Mouse (Mus musculus): ENCODE results near the gene Mrpl40. TPM values are rescaled to one million over a fixed set of nuclear protein-coding genes. Genes with fewer than 3 reads are reported as not detected.
A peak's percentile ranks its signal among the peaks of the same experiment; 100 is the strongest.
"Not testable (repeated sequence)": the region's sequence is repeated elsewhere in the genome, so short reads cannot be mapped to it uniquely, and the experiment has no call there.

The Mrpl40 gene
- polyA plus RNA-seq, 1 experiment from 2014 or later, result 93.9 TPM

DNA sequence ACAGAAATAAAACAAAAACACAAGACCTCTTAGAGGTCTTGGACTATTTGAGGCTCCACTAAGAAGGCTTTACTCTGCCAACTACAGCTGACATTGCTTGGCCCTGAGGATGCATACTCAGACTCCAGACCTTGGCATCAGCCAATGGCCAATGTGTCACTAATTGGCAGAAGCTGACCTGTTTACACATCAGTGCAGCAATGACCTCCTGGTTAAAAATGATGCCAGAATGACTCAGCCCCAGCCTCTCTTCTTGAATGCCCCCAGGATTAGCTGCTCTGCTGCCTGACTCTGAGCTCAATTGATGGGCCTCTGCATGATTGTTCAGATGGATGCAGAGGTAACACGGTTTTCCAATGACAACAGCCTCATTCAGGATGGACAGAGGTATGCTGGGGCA lies 16.5 kb downstream of the Mrpl40 start:
- Histone ChIP-seq H3K9me3 (0 out of 2 replicates have a peak, but pooled peaks cover 3% of the 10 kb centered on the region), H3K27me3 (no peaks in the 10 kb centered on the region), H3K4me2 (no peak overlapping the region), H3K4me3 (replicated peaks) (no peak overlapping the region), H3K36me3 (replicated peaks) (no peaks in the 10 kb centered on the region), H3K9ac (no peak overlapping the region), H3K4me1 (no peaks in the 10 kb centered on the region), H3K27ac (no peak overlapping the region)
- WGBS, result 79% methylated on average over 1 of the region's 1 CpGs
- ATAC-seq (ENCODE audit: low FRiP score), result no peak

- Histone ChIP-seq H3K4me1 (no peaks in the 10 kb centered on the region), H3K4me3 (replicated peaks) (no peak overlapping the region), H3K36me3 (replicated peaks) (no peaks in the 10 kb centered on the region), H3K27ac (no peak overlapping the region), H3K9ac (no peak overlapping the region), H3K27me3 (no peaks in the 10 kb centered on the region), H3K4me2 (no peak overlapping the region), H3K9me3 (0 out of 2 replicates have a peak, but pooled peaks cover 3% of the 10 kb centered on the region)
- ATAC-seq (ENCODE audit: low FRiP score), result no peak
Observed at GRCm38 (mm10) chr16:18858551-18858950, 18.1 kb downstream of the Mrpl40 start.

- WGBS, result 93% methylated on average over 15 of the region's 17 CpGs
- H3K4me2 ChIP-seq, H3K9ac ChIP-seq: not testable (repeated sequence)
Observed at GRCm38 (mm10) chr16:18849521-18850190, 27.0 kb downstream of the Mrpl40 start.

DNA sequence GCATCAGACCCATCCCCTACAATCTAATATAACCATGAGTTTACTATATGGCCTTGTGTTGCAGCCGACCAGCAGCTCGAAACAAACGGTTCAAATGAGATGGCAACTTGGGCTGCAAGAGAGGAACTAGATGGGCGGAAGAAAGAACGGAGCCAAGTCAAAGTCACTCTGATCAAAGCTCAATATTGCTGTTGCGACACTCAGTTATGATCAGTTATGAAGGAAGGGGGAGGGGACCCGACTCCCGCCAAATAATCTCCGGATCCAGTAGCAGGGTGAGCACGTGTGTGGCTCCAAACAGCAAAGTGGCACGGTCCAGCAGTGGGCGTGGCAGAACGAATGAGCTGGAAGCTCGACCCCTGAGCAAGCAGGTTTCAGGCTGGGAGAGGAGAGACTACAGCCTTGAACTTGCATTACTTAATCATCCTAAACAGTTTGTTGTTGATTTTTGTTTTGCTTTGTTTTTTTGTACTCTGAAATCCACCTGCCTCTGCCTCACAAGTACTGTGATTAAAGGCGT lies 30.3 kb downstream of the Mrpl40 start:
- Histone ChIP-seq H3K27me3 (no peaks in the 10 kb centered on the region), H3K9me3 (no peaks in the 10 kb centered on the region), H3K36me3 (replicated peaks) (no peaks in the 10 kb centered on the region), H3K9ac (no peak overlapping the region), H3K4me3 (replicated peaks) (no peak overlapping the region), H3K4me1 (no peaks in the 10 kb centered on the region), H3K4me2 (no peak overlapping the region), H3K27ac (no peak overlapping the region)
- no peak for ATAC-seq (ENCODE audit: low FRiP score)
- 88% methylated on average over 15 of the region's 15 CpGs for WGBS

More at GRCm38 (mm10) chr16:18849521-18850190, 27.0 kb downstream of the Mrpl40 start:
- not testable (repeated sequence) for H3K27me3 ChIP-seq; H3K27ac ChIP-seq; H3K36me3 ChIP-seq (replicated peaks); H3K4me3 ChIP-seq (replicated peaks); ATAC-seq (ENCODE audit: low FRiP score); H3K4me1 ChIP-seq; H3K9me3 ChIP-seq

- WGBS, result 95% methylated on average over 4 of the region's 4 CpGs
Observed at GRCm38 (mm10) chr16:18838346-18838745, 38.3 kb downstream of the Mrpl40 start.

GRCm38 (mm10) chr16:18836468-18837208 lies 40.0 kb downstream of the Mrpl40 start, which contains the start of the genes 2510002D24Rik and Gm28539:
Gene 2510002D24Rik (plus strand): TSS chr16:18836578.
Gene Gm28539 (plus strand): TSS chr16:18836584.
- Histone ChIP-seq H3K36me3 (replicated peaks) (peaks cover 35% of the 10 kb centered on the region), H3K4me3 (replicated peaks) (peak within 1 kb of the TSS; percentile 85), H3K9me3 (no peaks in the 10 kb centered on the region), H3K9ac (peak within 1 kb of the TSS; percentile 79), H3K4me2 (peak within 1 kb of the TSS; percentile 61), H3K27me3 (no peaks in the 10 kb centered on the region), H3K4me1 (peaks cover 6% of the 10 kb centered on the region), H3K27ac (no peak within 1 kb of the TSS)
- WGBS, result under 1% methylated on average over 45 of the region's 46 CpGs
- peak; percentile 98 for ATAC-seq (ENCODE audit: low FRiP score)

More at GRCm38 (mm10) chr16:18838346-18838745, 38.3 kb downstream of the Mrpl40 start:
- no peaks in the 10 kb centered on the region for H3K27me3 ChIP-seq
- peaks cover 6% of the 10 kb centered on the region for H3K4me1 ChIP-seq
- H3K9ac ChIP-seq, result no peak overlapping the region
- no peak overlapping the region for H3K4me2 ChIP-seq
- peaks cover 25% of the 10 kb centered on the region for H3K36me3 ChIP-seq (replicated peaks)
- H3K9me3 ChIP-seq, result no peaks in the 10 kb centered on the region
- no peak overlapping the region for H3K27ac ChIP-seq
- H3K4me3 ChIP-seq (replicated peaks), result no peak overlapping the region
- ATAC-seq (ENCODE audit: low FRiP score), result no peak

DNA sequence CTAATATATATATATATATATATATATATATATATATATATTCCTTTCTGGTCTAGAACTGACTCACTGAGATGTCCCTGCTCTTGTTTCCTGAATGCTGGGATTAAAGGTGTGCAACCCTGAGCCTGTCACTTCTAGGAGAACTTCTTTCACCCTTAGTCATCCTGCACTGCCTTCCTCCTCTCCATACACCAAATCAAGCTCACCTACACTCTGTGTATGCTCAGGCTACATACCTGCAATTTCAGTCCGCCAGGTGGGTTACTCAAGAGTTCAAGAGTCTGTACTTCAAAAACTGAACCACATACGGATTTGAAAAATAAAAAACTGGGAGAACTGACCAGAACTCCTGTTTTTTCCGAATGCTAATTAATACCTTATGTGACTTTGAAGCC lies 40.6 kb downstream of the Mrpl40 start:
- Histone ChIP-seq H3K27me3 (no peaks in the 10 kb centered on the region), H3K4me1 (peaks cover 6% of the 10 kb centered on the region), H3K27ac (no peak overlapping the region), H3K36me3 (replicated peaks) (peaks cover 37% of the 10 kb centered on the region), H3K4me2 (peak overlapping the region; percentile 61), H3K9ac (peak overlapping the region; percentile 79), H3K4me3 (replicated peaks) (peak overlapping the region; percentile 85), H3K9me3 (no peaks in the 10 kb centered on the region)
- ATAC-seq (ENCODE audit: low FRiP score), result peak; percentile 39; the same call in 1 of the 2 replicates
- 35% methylated on average over 3 of the region's 3 CpGs for WGBS

GRCm38 (mm10) chr16:18833486-18833885 lies 43.2 kb downstream of the Mrpl40 start:
- Histone ChIP-seq H3K36me3 (replicated peaks) (peaks cover 57% of the 10 kb centered on the region), H3K27ac (no peak overlapping the region), H3K9ac (no peak overlapping the region), H3K27me3 (no peaks in the 10 kb centered on the region), H3K9me3 (no peaks in the 10 kb centered on the region), H3K4me1 (peaks cover 6% of the 10 kb centered on the region), H3K4me2 (no peak overlapping the region), H3K4me3 (replicated peaks) (no peak overlapping the region)
- 80% methylated on average over 2 of the region's 2 CpGs for WGBS
- no peak for ATAC-seq (ENCODE audit: low FRiP score)

DNA sequence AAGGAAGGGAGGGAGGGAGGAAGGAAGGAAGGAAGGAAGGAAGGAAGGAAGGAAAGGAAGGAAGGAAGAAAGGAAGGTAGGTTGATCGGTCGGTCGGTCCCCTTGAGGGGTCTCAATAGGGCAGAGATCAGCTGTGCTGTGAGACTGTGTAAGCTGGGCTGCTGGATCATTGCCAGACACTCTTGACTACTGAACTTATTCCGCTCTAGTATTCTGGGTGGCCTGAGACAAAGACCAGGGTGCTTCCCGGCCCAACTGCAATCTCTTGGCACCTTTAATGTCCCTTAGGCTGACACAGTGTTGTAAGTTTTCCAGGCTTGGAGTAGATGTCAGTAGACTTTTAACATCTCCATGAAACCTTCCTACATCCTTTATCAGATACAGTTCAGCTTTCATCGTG lies 47.6 kb downstream of the Mrpl40 start:
- WGBS, result 97% methylated on average over 6 of the region's 6 CpGs
- Histone ChIP-seq H3K36me3 (replicated peaks) (peaks cover 86% of the 10 kb centered on the region), H3K4me2 (no peak overlapping the region)

DNA sequence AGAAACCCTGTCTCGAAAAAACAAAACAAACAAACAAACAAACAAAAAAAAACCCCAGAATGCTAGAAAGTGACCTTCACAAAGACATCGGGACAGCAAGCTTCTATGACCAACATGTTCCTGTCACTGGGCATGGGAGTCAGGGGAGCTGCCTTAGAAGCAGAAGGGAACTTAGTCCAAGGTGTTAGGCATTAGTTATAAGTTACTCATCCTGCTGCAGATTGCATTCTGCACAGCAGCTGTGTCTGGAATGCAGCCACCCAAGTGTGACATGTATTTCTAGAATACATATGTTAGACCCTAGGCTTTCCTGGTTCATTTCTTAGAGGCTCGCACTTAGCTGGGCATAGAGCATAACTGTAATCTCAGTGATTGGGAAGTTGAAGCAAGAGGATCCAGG lies 48.0 kb downstream of the Mrpl40 start:
- H3K27ac ChIP-seq, result no peak overlapping the region
- H3K4me1 ChIP-seq, result no peaks in the 10 kb centered on the region
- no peak overlapping the region for H3K4me2 ChIP-seq
- no peak for ATAC-seq (ENCODE audit: low FRiP score)
- peaks cover 86% of the 10 kb centered on the region for H3K36me3 ChIP-seq (replicated peaks)
- no peaks in the 10 kb centered on the region for H3K27me3 ChIP-seq
- H3K9me3 ChIP-seq, result no peaks in the 10 kb centered on the region
- H3K9ac ChIP-seq, result no peak overlapping the region
- 97% methylated on average over 3 of the region's 3 CpGs for WGBS
- H3K4me3 ChIP-seq (replicated peaks), result no peak overlapping the region

More for the DNA sequence above, 47.6 kb downstream of the Mrpl40 start:
- Histone ChIP-seq H3K27ac (no peak overlapping the region), H3K9ac (no peak overlapping the region), H3K4me1 (no peaks in the 10 kb centered on the region), H3K27me3 (no peaks in the 10 kb centered on the region), H3K4me3 (replicated peaks) (no peak overlapping the region), H3K9me3 (no peaks in the 10 kb centered on the region)
- no peak for ATAC-seq (ENCODE audit: low FRiP score)

DNA sequence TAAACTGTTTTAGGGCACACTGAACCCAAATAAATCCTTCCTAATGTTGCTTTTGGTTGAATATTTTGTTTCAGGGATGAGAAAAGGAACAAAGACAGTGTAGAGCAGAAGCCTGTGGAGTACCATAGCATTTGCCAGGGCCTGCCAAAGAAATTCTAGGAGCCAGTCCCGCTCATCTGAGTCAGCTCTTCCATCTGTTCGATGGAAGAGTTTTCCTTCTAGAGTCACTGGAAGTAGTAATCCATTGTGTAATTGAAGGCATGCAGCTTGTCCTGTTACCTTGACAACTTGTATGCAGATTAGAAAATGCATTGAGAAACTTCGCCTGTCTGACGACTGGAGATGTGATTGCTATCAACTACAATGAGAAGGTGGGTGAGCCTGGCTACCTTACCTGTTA lies 53.7 kb downstream of the Mrpl40 start:
- Histone ChIP-seq H3K4me2 (no peak overlapping the region), H3K27ac (no peak overlapping the region), H3K4me3 (replicated peaks) (no peak overlapping the region), H3K9me3 (no peaks in the 10 kb centered on the region), H3K9ac (no peak overlapping the region), H3K4me1 (no peaks in the 10 kb centered on the region), H3K36me3 (replicated peaks) (peaks cover 98% of the 10 kb centered on the region), H3K27me3 (no peaks in the 10 kb centered on the region)
- WGBS, result 79% methylated on average over 4 of the region's 4 CpGs
- ATAC-seq (ENCODE audit: low FRiP score), result no peak

GRCm38 (mm10) chr16:18822356-18822755 lies 54.3 kb downstream of the Mrpl40 start:
- Histone ChIP-seq H3K36me3 (replicated peaks) (peaks cover 98% of the 10 kb centered on the region), H3K27ac (no peak overlapping the region), H3K4me2 (no peak overlapping the region), H3K9me3 (no peaks in the 10 kb centered on the region), H3K27me3 (no peaks in the 10 kb centered on the region), H3K4me3 (replicated peaks) (no peak overlapping the region), H3K9ac (no peak overlapping the region), H3K4me1 (no peaks in the 10 kb centered on the region)
- ATAC-seq (ENCODE audit: low FRiP score), result no peak
- WGBS, result 79% methylated on average over 1 of the region's 1 CpGs

Data from forebrain, embryonic 12.5 days (tissue).